Mouse (Mus musculus) spleen, adult 2 months (tissue): ENCODE data around the gene Gm10135. TPM values are rescaled to one million over a fixed set of nuclear protein-coding genes. Genes with fewer than 3 reads are reported as not detected.

Experiments
- DNase-seq, 2 experiments: peaks; one replicate each; pipeline versions ENCODE4 v3.0.0 to v3.0.0-alpha.2; 2012 to 2021; ENCODE audit warnings: low spot score in 2 of 2, low read depth in 1 of 2
- H3K27ac ChIP-seq: fragments of 200-500 bp; 2 replicates; pipeline ENCODE4 v1.5.1; 2012; ENCODE audit warnings: low read length, inconsistent platforms; ENCODE audit not compliant: insufficient read depth
- H3K27me3 ChIP-seq: fragments of 200-500 bp; 2 replicates; pipeline ENCODE4 v1.6.1; 2012; ENCODE audit warnings: mild to moderate bottlenecking, moderate library complexity, low read length, inconsistent platforms; ENCODE audit not compliant: control insufficient read depth, insufficient read depth
- H3K36me3 ChIP-seq: fragments of 200-500 bp; 2 replicates; pipeline ENCODE4 v1.6.1; 2012; ENCODE audit warnings: mild to moderate bottlenecking, low read length, inconsistent platforms; ENCODE audit not compliant: control insufficient read depth, insufficient read depth
- H3K4me1 ChIP-seq: fragments of 200-500 bp; 2 replicates; pipeline ENCODE4 v1.6.1; 2011; ENCODE audit warnings: inconsistent platforms; ENCODE audit not compliant: control insufficient read depth, insufficient read depth, insufficient read length
- H3K4me3 ChIP-seq: fragments of 200-500 bp; 2 replicates; pipeline ENCODE4 v1.5.1; 2011; ENCODE audit warnings: mild to moderate bottlenecking, inconsistent platforms; ENCODE audit not compliant: insufficient read depth, insufficient read length; ENCODE audit errors: extremely low read depth
- CTCF ChIP-seq: fragments of 200-500 bp; IDR thresholded peaks from 2 replicates; pipeline ENCODE4 v1.5.1; 2011; ENCODE audit warnings: mild to moderate bottlenecking, inconsistent platforms; ENCODE audit not compliant: insufficient read depth, insufficient read length, insufficient replicate concordance; ENCODE audit errors: extremely low read depth
- POLR2A ChIP-seq: fragments of 200-500 bp; IDR thresholded peaks from 2 replicates; pipeline ENCODE4 v1.6.1; 2011; ENCODE audit warnings: low read depth, low read length, inconsistent platforms
- WGBS: fragments of 180-500 bp; shearing (Covaris S2); methylation state at CpG from one replicate; pipeline ENCODE4 v1.1.7; 2018; 5-methylcytosine and 5-hydroxymethylcytosine counted together
- polyA plus RNA-seq: library from polyadenylated mRNA; depleted of rRNA; stranded (reverse); fragments of >200 nt; gene quantifications from 2 replicates; pipeline ENCODE4 v1.2.3, GENCODE M21; 2012

The Gm10135 gene
- polyA plus RNA-seq, 1 experiment, result not detected

DNA sequence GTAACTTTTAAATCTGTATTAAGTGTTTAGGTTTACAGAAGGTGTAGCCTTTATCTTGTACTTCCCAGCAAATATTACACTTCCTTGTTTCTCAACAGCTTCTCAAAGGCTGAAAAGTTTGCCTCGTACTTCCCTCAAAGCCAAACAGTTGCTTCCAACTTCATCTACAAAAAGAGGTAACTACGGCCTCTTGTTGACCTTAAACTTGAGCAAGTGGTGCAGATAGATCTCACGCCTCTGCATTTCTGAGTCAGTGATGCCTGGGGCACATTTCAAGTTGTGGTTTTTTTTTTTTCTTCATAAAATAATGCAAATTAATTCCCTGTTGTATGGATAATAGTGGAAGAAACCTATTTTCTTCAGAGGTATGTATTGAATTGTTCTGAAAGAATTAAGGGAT, 8.8 kb downstream of the Gm10135 start:
- TF ChIP-seq POLR2A (no peak), CTCF (no peak)
- DNase-seq, result no peak
- Histone ChIP-seq H3K4me1 (no peaks in the 10 kb centered on the region), H3K27ac (no peak overlapping the region), H3K27me3 (no peaks in the 10 kb centered on the region), H3K4me3 (no peak overlapping the region), H3K36me3 (peaks cover 13% of the 10 kb centered on the region)
- 79% methylated on average over 3 of the region's 3 CpGs for WGBS

DNA sequence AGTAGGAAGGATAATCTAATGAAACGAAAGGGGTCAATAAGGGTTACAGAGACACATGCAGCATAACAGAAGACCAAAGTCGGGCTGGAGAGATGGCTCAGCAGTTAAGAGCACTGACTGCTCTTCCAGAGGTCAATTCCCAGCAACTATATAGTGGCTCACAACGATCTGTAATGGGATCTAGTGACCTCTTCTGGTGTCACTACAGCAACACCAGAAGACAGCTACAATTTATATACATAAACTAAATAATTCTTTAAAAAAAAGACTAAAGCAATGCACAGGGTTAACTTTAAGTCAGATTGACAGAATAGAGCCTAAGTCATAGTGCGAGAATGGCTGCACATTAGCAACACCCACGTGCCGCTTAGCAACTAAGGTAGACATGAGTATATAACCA, 14.4 kb downstream of the Gm10135 start:
- H3K27me3 ChIP-seq, result no peaks in the 10 kb centered on the region
- H3K4me3 ChIP-seq, result no peak overlapping the region
- WGBS, result 88% methylated on average over 6 of the region's 6 CpGs
- peaks cover 13% of the 10 kb centered on the region for H3K36me3 ChIP-seq
- no peaks in the 10 kb centered on the region for H3K4me1 ChIP-seq
- DNase-seq, result no peak
- TF ChIP-seq CTCF (no peak), POLR2A (no peak)
- no peak overlapping the region for H3K27ac ChIP-seq

DNA sequence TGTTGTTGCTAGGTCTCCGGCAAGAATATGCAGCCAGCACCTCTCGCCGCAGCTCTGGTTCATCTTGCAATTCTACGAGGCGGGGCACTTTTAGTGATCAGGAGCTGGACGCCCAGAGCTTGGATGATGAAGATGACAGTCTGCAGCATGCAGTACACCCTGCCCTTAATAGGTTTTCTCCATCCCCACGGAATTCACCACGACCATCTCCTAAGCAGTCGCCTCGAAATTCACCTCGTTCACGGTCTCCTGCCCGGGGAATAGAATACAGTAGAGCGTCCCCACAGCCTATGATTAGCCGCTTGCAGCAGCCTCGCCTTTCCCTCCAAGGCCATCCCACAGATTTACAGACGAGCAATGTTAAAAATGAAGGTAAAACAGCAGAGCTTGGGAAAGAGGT, 17.2 kb downstream of the Gm10135 start:
- no peaks in the 10 kb centered on the region for H3K4me1 ChIP-seq
- no peaks in the 10 kb centered on the region for H3K27me3 ChIP-seq
- no peak overlapping the region for H3K4me3 ChIP-seq
- peaks cover 10% of the 10 kb centered on the region for H3K36me3 ChIP-seq
- no peak for DNase-seq
- WGBS, result 94% methylated on average over 17 of the region's 17 CpGs
- H3K27ac ChIP-seq, result no peak overlapping the region
- TF ChIP-seq CTCF (no peak), POLR2A (no peak)

DNA sequence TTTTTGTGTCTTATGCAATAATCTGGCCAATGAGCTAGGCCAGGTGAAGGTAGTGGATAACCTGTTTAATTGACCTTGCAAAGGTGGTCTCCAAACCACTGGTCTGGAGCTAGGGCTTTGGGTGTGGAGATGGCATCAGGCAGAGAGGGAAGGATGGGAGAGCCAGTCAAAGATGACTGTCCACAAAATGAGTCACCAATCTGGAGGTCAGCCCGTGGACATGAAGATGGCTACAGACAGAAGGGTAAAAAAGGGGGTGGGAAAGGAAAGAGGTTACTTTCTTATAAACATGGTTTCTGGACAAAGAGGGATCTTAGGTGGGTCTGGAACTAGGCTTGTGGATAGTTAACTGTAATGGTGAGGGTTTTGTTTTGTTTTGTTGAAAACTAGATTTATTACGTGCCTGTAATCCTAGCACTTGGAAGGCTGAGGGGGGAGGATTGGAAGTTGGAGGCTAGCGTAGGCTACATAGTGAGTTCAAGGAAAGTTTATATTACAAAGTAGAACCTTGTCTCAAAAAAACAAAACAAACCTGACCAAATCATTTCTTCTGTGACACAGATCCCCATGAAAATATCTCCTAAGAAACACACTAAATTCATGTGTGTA, 20.4 kb downstream of the Gm10135 start:
- Histone ChIP-seq H3K27ac (no peak overlapping the region), H3K36me3 (peaks cover 10% of the 10 kb centered on the region), H3K27me3 (no peaks in the 10 kb centered on the region), H3K4me1 (no peaks in the 10 kb centered on the region), H3K4me3 (no peak overlapping the region)
- no peak for DNase-seq
- 93% methylated on average over 3 of the region's 3 CpGs for WGBS
- TF ChIP-seq CTCF, result no peak
- no peak for TF ChIP-seq POLR2A

DNA sequence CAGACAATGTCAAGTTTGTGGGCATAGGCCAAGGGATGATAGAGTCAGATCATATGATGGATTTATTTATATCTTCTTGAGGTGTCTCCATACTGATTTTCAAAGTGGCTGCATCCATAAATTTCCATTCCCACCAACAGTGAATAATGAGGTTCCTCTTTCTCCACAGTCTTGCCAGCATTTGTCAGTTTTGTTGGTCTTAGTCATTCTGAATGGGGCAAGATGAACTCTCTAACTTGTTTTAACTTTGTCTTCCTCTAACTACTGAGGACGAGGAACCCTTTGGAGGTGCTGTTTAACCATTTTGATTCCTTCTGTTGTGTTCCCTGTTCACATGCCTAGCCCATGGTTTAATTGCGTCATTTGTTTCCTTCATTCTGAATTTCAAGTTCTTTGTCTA, 24.2 kb downstream of the Gm10135 start:
- TF ChIP-seq POLR2A (no peak), CTCF (no peak)
- 84% methylated on average over 2 of the region's 2 CpGs for WGBS
- no peaks in the 10 kb centered on the region for H3K4me1 ChIP-seq
- H3K27ac ChIP-seq, result no peak overlapping the region
- H3K4me3 ChIP-seq, result no peak overlapping the region
- no peak for DNase-seq
- no peaks in the 10 kb centered on the region for H3K27me3 ChIP-seq
- H3K36me3 ChIP-seq, result peaks cover 5% of the 10 kb centered on the region

DNA sequence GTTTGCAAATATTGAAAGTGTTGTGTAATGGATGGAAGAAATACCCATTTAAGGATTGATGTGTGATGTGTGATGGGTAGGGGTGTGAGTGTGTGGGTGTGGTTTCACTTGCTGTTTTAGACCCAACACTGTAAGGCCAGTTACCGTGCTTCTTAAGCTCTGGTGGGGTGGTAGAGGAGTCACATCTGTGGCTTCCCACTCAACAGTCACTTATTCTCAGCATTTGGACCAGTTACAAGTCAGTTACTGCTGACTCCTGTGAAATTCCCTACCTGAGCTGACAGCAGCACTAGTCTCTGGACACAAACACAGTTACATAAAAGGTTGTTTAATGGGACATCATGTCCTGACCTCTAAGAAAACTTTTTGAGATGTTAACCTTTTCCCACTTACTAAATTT, 26.4 kb downstream of the Gm10135 start:
- DNase-seq, result no peak
- Histone ChIP-seq H3K27me3 (no peaks in the 10 kb centered on the region), H3K27ac (no peak overlapping the region), H3K4me3 (no peak overlapping the region), H3K36me3 (peaks cover 5% of the 10 kb centered on the region), H3K4me1 (no peaks in the 10 kb centered on the region)
- WGBS, result 66% methylated on average over 1 of the region's 1 CpGs
- TF ChIP-seq CTCF (no peak), POLR2A (no peak)

DNA sequence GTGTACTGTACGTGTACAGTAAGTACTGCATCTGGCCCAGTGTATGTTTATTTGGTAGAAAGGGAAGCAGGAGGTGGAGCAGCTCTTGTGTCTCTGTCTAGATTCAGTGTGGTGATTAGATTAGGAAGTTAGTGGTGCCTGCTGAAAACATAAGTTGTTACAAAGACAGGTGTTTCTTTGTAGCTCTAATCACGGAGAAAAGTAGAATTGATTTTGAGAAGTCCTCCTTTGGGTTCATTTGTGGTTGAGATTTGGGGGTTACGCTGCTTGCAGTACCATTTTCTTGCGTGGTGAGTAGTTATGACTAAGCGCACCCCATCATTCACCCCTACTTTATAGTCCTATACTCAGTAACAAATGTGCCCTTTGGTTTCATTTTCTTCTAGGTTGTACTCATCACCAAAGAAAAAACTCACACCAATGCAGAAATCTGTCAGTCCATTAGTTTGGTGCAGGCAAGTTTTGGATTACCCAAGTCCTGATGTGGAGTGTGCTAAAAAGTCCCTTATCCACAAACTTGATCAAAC, 33.5 kb downstream of the Gm10135 start:
- WGBS, result 52% methylated on average over 5 of the region's 5 CpGs
- H3K27me3 ChIP-seq, result no peaks in the 10 kb centered on the region
- H3K4me3 ChIP-seq, result no peak overlapping the region
- no peaks in the 10 kb centered on the region; the same call in 1 of the 2 replicates for H3K36me3 ChIP-seq
- TF ChIP-seq POLR2A, result no peak
- TF ChIP-seq CTCF, result no peak
- DNase-seq, result no peak
- no peak overlapping the region for H3K27ac ChIP-seq
- peaks cover 6% of the 10 kb centered on the region; the same call in 1 of the 2 replicates for H3K4me1 ChIP-seq
